Comparison of ENCODE assay signal across 11 mouse cellular contexts in genomic region chr9:57466101-57466500, GRCm38 (mm10). TPM values are rescaled to one million over a fixed set of nuclear protein-coding genes. Genes with fewer than 3 reads are reported as not detected.
DNase-seq lines count a peak whose midpoint lies in the region; ATAC-seq and TF ChIP-seq lines count a peak whose summit lies in the region.
"Had no signal": no experiment of that assay in that cellular context is flagged by ENCODE, and none has a peak within 500 bp of the region (broad histone marks: within the 10 kb centered on the region; RNA-seq: fewer than 3 reads in every experiment).

No protein-coding gene starts in this region.

- no peak for DNase-seq in forebrain, embryonic 11.5 days (ENCODE audit: low spot score)
- no peak for DNase-seq in liver, embryonic 11.5 days (ENCODE audit: low spot score)
- no peak for DNase-seq in liver, postnatal 0 days
- DNase-seq in skeletal muscle tissue, adult 2 months (ENCODE audit: low read depth, low spot score), result peak; percentile 18
- DNase-seq in cerebellum, adult 11 months, result no peak
- DNase-seq in left cerebral cortex, postnatal 25 days (ENCODE audit: low spot score in 2 of 2), result no peak
- DNase-seq: adrenal gland, postnatal 10 days; cerebellum, postnatal 10 days; kidney, adult 8-10 months had no signal

- H3K36me3 ChIP-seq in forebrain, embryonic 13.5 days (ENCODE audit: poor library complexity, severe bottlenecking), result peaks cover 15% of the 10 kb centered on the region; the same call in 1 of the 2 replicates
- H3K36me3 ChIP-seq in forebrain, embryonic 11.5 days (ENCODE audit: control insufficient read depth, insufficient read depth, low read length), result no peaks in the 10 kb centered on the region
- no peaks in the 10 kb centered on the region for H3K36me3 ChIP-seq in liver, embryonic 11.5 days (ENCODE audit: control insufficient read depth, insufficient read depth, low read length)
- H3K36me3 ChIP-seq in liver, postnatal 0 days (replicated peaks; ENCODE audit: insufficient read depth, low read length), result no peaks in the 10 kb centered on the region
- no peaks in the 10 kb centered on the region for H3K36me3 ChIP-seq in liver, embryonic 12.5 days

- peaks cover 3% of the 10 kb centered on the region; the same call in 1 of the 2 replicates for H3K27me3 ChIP-seq in forebrain, embryonic 13.5 days
- no peaks in the 10 kb centered on the region for H3K27me3 ChIP-seq in forebrain, embryonic 11.5 days (ENCODE audit: control insufficient read depth, insufficient read depth, low read length)
- H3K27me3 ChIP-seq in liver, embryonic 11.5 days (replicated peaks; ENCODE audit: control insufficient read depth, insufficient read depth, low read length), result peaks cover 4% of the 10 kb centered on the region; the same call in 1 of the 2 replicates
- no peaks in the 10 kb centered on the region; the same call in 1 of the 2 replicates for H3K27me3 ChIP-seq in liver, postnatal 0 days (ENCODE audit: insufficient read depth, low read length)
- peaks cover 33% of the 10 kb centered on the region for H3K27me3 ChIP-seq in liver, embryonic 12.5 days (replicated peaks)

- 0 out of 2 replicates have a peak overlapping the region, but pooled peaks have one; percentile 80 for H3K4me3 ChIP-seq in forebrain, embryonic 13.5 days
- H3K4me3 ChIP-seq in forebrain, embryonic 11.5 days (ENCODE audit: low read depth, low read length), result no peak overlapping the region
- H3K4me3 ChIP-seq in liver, embryonic 11.5 days (ENCODE audit: low read depth, low read length), result no peak overlapping the region
- H3K4me3 ChIP-seq in liver, postnatal 0 days (ENCODE audit: low read depth, low read length), result no peak overlapping the region
- H3K4me3 ChIP-seq in liver, embryonic 12.5 days, result no peak overlapping the region

- no peak for TF ChIP-seq EP300 in liver, postnatal 0 days (IDR thresholded peaks at IDR 0.05; ENCODE audit: low read depth)

- H3K27ac ChIP-seq in forebrain, embryonic 13.5 days, result no peak overlapping the region
- H3K27ac ChIP-seq in forebrain, embryonic 11.5 days (ENCODE audit: low read depth, low read length), result no peak overlapping the region
- H3K27ac ChIP-seq in liver, embryonic 11.5 days (ENCODE audit: low read depth, low read length), result no peak overlapping the region; the same call in 1 of the 2 replicates
- H3K27ac ChIP-seq in liver, postnatal 0 days (ENCODE audit: low read depth), result no peak overlapping the region
- no peak overlapping the region; the same call in 1 of the 2 replicates for H3K27ac ChIP-seq in liver, embryonic 12.5 days

- peak overlapping the region; percentile 84 for H3K4me2 ChIP-seq in forebrain, embryonic 13.5 days
- no peak overlapping the region for H3K4me2 ChIP-seq in forebrain, embryonic 11.5 days (ENCODE audit: low read depth, low read length, severe bottlenecking)
- peak overlapping the region; percentile 74; the same call in 1 of the 2 replicates for H3K4me2 ChIP-seq in liver, embryonic 11.5 days
- no peak overlapping the region for H3K4me2 ChIP-seq in liver, postnatal 0 days (ENCODE audit: low read depth, low read length)
- peak overlapping the region; percentile 72; the same call in 1 of the 2 replicates for H3K4me2 ChIP-seq in liver, embryonic 12.5 days

- no peaks in the 10 kb centered on the region for H3K9me3 ChIP-seq in forebrain, embryonic 13.5 days (replicated peaks)
- no peaks in the 10 kb centered on the region for H3K9me3 ChIP-seq in forebrain, embryonic 11.5 days (ENCODE audit: control insufficient read depth, low read length)
- H3K9me3 ChIP-seq in liver, embryonic 11.5 days (ENCODE audit: control insufficient read depth, low read length), result no peaks in the 10 kb centered on the region
- no peaks in the 10 kb centered on the region for H3K9me3 ChIP-seq in liver, postnatal 0 days (ENCODE audit: low read length)
- no peaks in the 10 kb centered on the region for H3K9me3 ChIP-seq in liver, embryonic 12.5 days (replicated peaks)

- H3K9ac ChIP-seq in forebrain, embryonic 13.5 days, result no peak overlapping the region
- no peak overlapping the region; the same call in 1 of the 2 replicates for H3K9ac ChIP-seq in forebrain, embryonic 11.5 days (ENCODE audit: low read length)
- H3K9ac ChIP-seq in liver, embryonic 11.5 days (ENCODE audit: low read depth, low read length), result no peak overlapping the region
- H3K9ac ChIP-seq in liver, postnatal 0 days (replicated peaks), result no peak overlapping the region
- H3K9ac ChIP-seq in liver, embryonic 12.5 days, result no peak overlapping the region

- H3K4me1 ChIP-seq in forebrain, embryonic 13.5 days, result peaks cover 27% of the 10 kb centered on the region
- 0 out of 2 replicates have a peak, but pooled peaks cover 2% of the 10 kb centered on the region for H3K4me1 ChIP-seq in forebrain, embryonic 11.5 days (replicated peaks; ENCODE audit: control insufficient read depth, insufficient read depth, low read length)
- peaks cover 7% of the 10 kb centered on the region for H3K4me1 ChIP-seq in liver, embryonic 11.5 days (replicated peaks; ENCODE audit: control insufficient read depth, insufficient read depth, low read length)
- H3K4me1 ChIP-seq in liver, postnatal 0 days (ENCODE audit: insufficient read depth), result peaks cover 10% of the 10 kb centered on the region
- peaks cover 31% of the 10 kb centered on the region for H3K4me1 ChIP-seq in liver, embryonic 12.5 days

- TF ChIP-seq CTCF in liver, postnatal 0 days (IDR thresholded peaks at IDR 0.05; ENCODE audit: low read depth), result no peak

- ATAC-seq in forebrain, embryonic 13.5 days, result no peak
- ATAC-seq in forebrain, embryonic 11.5 days (replicated peaks; ENCODE audit: low FRiP score), result no peak
- ATAC-seq in liver, embryonic 11.5 days (replicated peaks; ENCODE audit: low FRiP score), result no peak
- ATAC-seq in liver, postnatal 0 days, result no peak
- no peak for ATAC-seq in liver, embryonic 12.5 days

- 81% methylated on average over 3 of the region's 3 CpGs for WGBS in forebrain, embryonic 13.5 days
- 82% methylated on average over 3 of the region's 3 CpGs for WGBS in forebrain, embryonic 11.5 days
- WGBS in liver, embryonic 11.5 days, result 29% methylated on average over 3 of the region's 3 CpGs
- WGBS in liver, postnatal 0 days (ENCODE audit: insufficient replicate concordance), result 11% methylated on average over 3 of the region's 3 CpGs
- WGBS in liver, embryonic 12.5 days (ENCODE audit: insufficient replicate concordance), result 4% methylated on average over 3 of the region's 3 CpGs

- intact Hi-C loops in left cerebral cortex, postnatal 25 days (cut with DNase I), result loop anchor here (5.0 kb wide), 1 partner anchor 56 kb away; the partner anchor contains the start of gene Cox5a

RNA-seq across cellular contexts. Expression of gene Scamp5, which starts 1.8 kb away (rescaled TPM):
- polyA plus RNA-seq in forebrain, embryonic 13.5 days (2015; fragmentation: Nextera tagmentation; extraction: Ambion mirVana), result 52.2 and 62.1 TPM in 2 replicates
- 15.5 and 17.4 TPM in 2 replicates for polyA plus RNA-seq in forebrain, embryonic 11.5 days (2014; fragmentation: Nextera tagmentation; extraction: Ambion mirVana)
- 9.7 and 12.8 TPM in 2 replicates for polyA plus RNA-seq in liver, embryonic 11.5 days (2014; fragmentation: Nextera tagmentation; extraction: Ambion mirVana)
- 6.5 and 8.4 TPM in 2 replicates for polyA plus RNA-seq in liver, postnatal 0 days (2015; fragmentation: Nextera tagmentation; extraction: Ambion mirVana)
- polyA plus RNA-seq in liver, embryonic 12.5 days (2016; fragmentation: Nextera tagmentation; extraction: Ambion mirVana), result 10.5 and 12.4 TPM in 2 replicates
- 100 to 1,000 TPM; 403 to 415 TPM for total RNA-seq in left cerebral cortex, postnatal 25 days (2021)

RNA-seq across cellular contexts. Expression of gene Ppcdc, which starts 26.2 kb away (rescaled TPM):
- polyA plus RNA-seq in forebrain, embryonic 13.5 days (2015; fragmentation: Nextera tagmentation; extraction: Ambion mirVana), result 26.1 TPM in 2 replicates
- 26.5 and 29.5 TPM in 2 replicates for polyA plus RNA-seq in forebrain, embryonic 11.5 days (2014; fragmentation: Nextera tagmentation; extraction: Ambion mirVana)
- polyA plus RNA-seq in liver, embryonic 11.5 days (2014; fragmentation: Nextera tagmentation; extraction: Ambion mirVana), result 19.9 and 22.0 TPM in 2 replicates
- polyA plus RNA-seq in liver, postnatal 0 days (2015; fragmentation: Nextera tagmentation; extraction: Ambion mirVana), result 10.7 and 11.5 TPM in 2 replicates
- 13.8 and 15.6 TPM in 2 replicates for polyA plus RNA-seq in liver, embryonic 12.5 days (2016; fragmentation: Nextera tagmentation; extraction: Ambion mirVana)
- 10 to 100 TPM; 15.5 to 16.5 TPM for total RNA-seq in left cerebral cortex, postnatal 25 days (2021)

RNA-seq across cellular contexts. Expression of gene Rpp25, which starts 37.7 kb away (rescaled TPM):
- polyA plus RNA-seq in forebrain, embryonic 13.5 days (2015; fragmentation: Nextera tagmentation; extraction: Ambion mirVana), result 11.0 and 12.8 TPM in 2 replicates
- polyA plus RNA-seq in forebrain, embryonic 11.5 days (2014; fragmentation: Nextera tagmentation; extraction: Ambion mirVana), result 1.5 and 3.4 TPM in 2 replicates
- 2.1 and 3.1 TPM in 2 replicates for polyA plus RNA-seq in liver, embryonic 11.5 days (2014; fragmentation: Nextera tagmentation; extraction: Ambion mirVana)
- polyA plus RNA-seq in liver, postnatal 0 days (2015; fragmentation: Nextera tagmentation; extraction: Ambion mirVana), result 0.48 and 0.67 TPM in 2 replicates
- polyA plus RNA-seq in liver, embryonic 12.5 days (2016; fragmentation: Nextera tagmentation; extraction: Ambion mirVana), result 1.0 and 1.5 TPM in 2 replicates
- 10 to 100 TPM; 15.6 to 16.1 TPM for total RNA-seq in left cerebral cortex, postnatal 25 days (2021)

RNA-seq across cellular contexts. Expression of gene Cox5a, which starts 55.0 kb away (rescaled TPM):
- polyA plus RNA-seq in forebrain, embryonic 13.5 days (2015; fragmentation: Nextera tagmentation; extraction: Ambion mirVana), result 775 and 903 TPM in 2 replicates
- 624 and 635 TPM in 2 replicates for polyA plus RNA-seq in forebrain, embryonic 11.5 days (2014; fragmentation: Nextera tagmentation; extraction: Ambion mirVana)
- 519 and 531 TPM in 2 replicates for polyA plus RNA-seq in liver, embryonic 11.5 days (2014; fragmentation: Nextera tagmentation; extraction: Ambion mirVana)
- 761 and 777 TPM in 2 replicates for polyA plus RNA-seq in liver, postnatal 0 days (2015; fragmentation: Nextera tagmentation; extraction: Ambion mirVana)
- 415 and 442 TPM in 2 replicates for polyA plus RNA-seq in liver, embryonic 12.5 days (2016; fragmentation: Nextera tagmentation; extraction: Ambion mirVana)
- 100 to 1,000 TPM; 423 to 447 TPM for total RNA-seq in left cerebral cortex, postnatal 25 days (2021)

Comparison
In these comparisons a context has a peak if more than half of its experiments do, and no peak if none do; other contexts are left out.
1. H3K4me2 ChIP-seq: peak in forebrain, embryonic 13.5 days (single experiment), liver, embryonic 11.5 days (single experiment) and liver, embryonic 12.5 days (single experiment); none in forebrain, embryonic 11.5 days (single experiment) and liver, postnatal 0 days (single experiment).